Mouse (Mus musculus): ENCODE measurements around the gene Cdc5l.
"Not testable (repeated sequence)": the region's sequence is repeated elsewhere in the genome, so short reads cannot be mapped to it uniquely, and the experiment has no call there.

DNA sequence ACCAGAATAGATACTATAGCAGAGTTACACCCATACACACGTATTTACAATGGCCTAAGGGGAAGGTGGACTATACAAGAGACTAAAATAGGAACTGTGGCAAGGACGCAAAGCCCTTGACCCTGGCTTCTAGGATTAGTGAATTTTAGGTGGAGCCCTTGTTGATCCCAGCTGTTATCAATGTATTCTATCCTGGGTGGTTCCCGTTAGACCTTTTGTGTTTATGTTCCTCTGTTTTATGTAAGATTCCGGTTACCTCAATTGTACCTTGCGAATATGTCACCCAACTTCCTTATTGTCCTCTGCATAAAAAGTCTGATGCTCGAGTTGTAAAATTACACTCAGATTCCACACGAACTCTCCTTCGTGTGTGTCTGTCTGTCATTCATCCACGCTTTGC, 22.2 kb upstream of the Cdc5l start:
- not testable (repeated sequence) for TF ChIP-seq CTCF, EP300 (IDR thresholded peaks at IDR 0.05; ENCODE audit: low read depth)
